ENCODE assay signal across 23 mouse cellular contexts in genomic region chr15:85689523-85689922, GRCm38 (mm10). TPM values are rescaled to one million over a fixed set of nuclear protein-coding genes. Genes with fewer than 3 reads are reported as not detected.
DNase-seq lines count a peak whose midpoint lies in the region; TF ChIP-seq lines count a peak whose summit lies in the region.
"Had no signal": no experiment of that assay in that cellular context is flagged by ENCODE, and none has a peak within 500 bp of the region (broad histone marks: within the 10 kb centered on the region; RNA-seq: fewer than 3 reads in every experiment).

No protein-coding gene starts in this region.

- TF ChIP-seq CTCF in gastrocnemius, adult 2 months (IDR thresholded peaks at IDR 0.05) = no peak
- TF ChIP-seq CTCF in layer of hippocampus, adult 2 months (conservative IDR thresholded peaks at IDR 0.05) = no peak

- no peak for DNase-seq in gastrocnemius, adult 2 months
- no peak for DNase-seq in gastrocnemius, postnatal 25 days
- no peak for DNase-seq in layer of hippocampus, adult 2 months (ENCODE audit: low spot score in 2 of 2)
- no peak for DNase-seq in layer of hippocampus, adult 8-10 months (ENCODE audit: low spot score in 2 of 2)
- no peak for DNase-seq in limb, embryonic 10.5 days (ENCODE audit: low spot score)
- DNase-seq in right cerebral cortex, postnatal 10 days (ENCODE audit: low spot score in 2 of 2) = no peak
- DNase-seq: B cell, adult 2 months; heart, adult 11 months; heart, postnatal 4 days; liver; lung, adult 2 months; lung, postnatal 10 days; retina, postnatal 1 day; thymus, adult 2 months; thymus, postnatal 4 days had no signal

- 92% methylated on average over 6 of the region's 6 CpGs for WGBS in limb, embryonic 10.5 days

- intact Hi-C loops in gastrocnemius, adult 2 months (cut with DNase I) = loop anchor here (2.0 kb wide), 1 partner anchor 13 kb away; no protein-coding TSS in a partner anchor

- H3K27me3 ChIP-seq in limb, embryonic 10.5 days (ENCODE audit: low read depth, poor library complexity, severe bottlenecking) = peaks cover 15% of the 10 kb centered on the region; the same call in 1 of the 2 replicates
- H3K27me3 ChIP-seq: kidney, embryonic 15.5 days had no signal

- H3K4me1 ChIP-seq in brown adipose tissue, adult 24 weeks (ENCODE audit: control insufficient read depth, insufficient read depth, insufficient read length, low read length) = peaks cover 47% of the 10 kb centered on the region
- H3K4me1 ChIP-seq in limb, embryonic 10.5 days = peaks cover 34% of the 10 kb centered on the region

- H3K9me3 ChIP-seq in limb, embryonic 10.5 days (replicated peaks) = no peaks in the 10 kb centered on the region
- H3K9me3 ChIP-seq: forebrain, embryonic 12.5 days; kidney, embryonic 15.5 days; midbrain, embryonic 13.5 days had no signal

- H3K4me3 ChIP-seq in gastrocnemius, adult 2 months = no peak overlapping the region
- H3K4me3 ChIP-seq in layer of hippocampus, adult 2 months = no peak overlapping the region
- H3K4me3 ChIP-seq in brown adipose tissue, adult 24 weeks (ENCODE audit: insufficient read depth, low read depth, low read length) = no peak overlapping the region
- H3K4me3 ChIP-seq in limb, embryonic 10.5 days = no peak overlapping the region
- H3K4me3 ChIP-seq: erythroblast, embryonic 14.5 days; forebrain, embryonic 12.5 days; kidney, embryonic 15.5 days; midbrain, embryonic 13.5 days had no signal

- H3K36me3 ChIP-seq in limb, embryonic 10.5 days = no peaks in the 10 kb centered on the region

- H3K27ac ChIP-seq in gastrocnemius, adult 2 months = peak overlapping the region; percentile 86
- H3K27ac ChIP-seq in layer of hippocampus, adult 2 months = peak overlapping the region; percentile 100
- H3K27ac ChIP-seq in brown adipose tissue, adult 24 weeks (replicated peaks; ENCODE audit: low read depth, low read length) = 0 out of 2 replicates have a peak overlapping the region, but pooled peaks have one; percentile 4
- 0 out of 2 replicates have a peak overlapping the region, but pooled peaks have one; percentile 1 for H3K27ac ChIP-seq in limb, embryonic 10.5 days
- H3K27ac ChIP-seq: forebrain, embryonic 12.5 days; kidney, embryonic 15.5 days; liver, embryonic 14.5 days; macrophage; midbrain, embryonic 13.5 days had no signal

RNA-seq across cellular contexts. Expression of gene Ppara, which starts 45.3 kb away (rescaled TPM):
- total RNA-seq in gastrocnemius, adult 2 months (2021) = 10 to 100 TPM; 15.4 to 47.2 TPM
- total RNA-seq in gastrocnemius, postnatal 25 days (2021) = 10 to 100 TPM; 11.4 to 19.3 TPM
- 1 to 10 TPM; 3.1 to 3.9 TPM for total RNA-seq in layer of hippocampus, adult 2 months (2021)
- total RNA-seq in layer of hippocampus, adult 8-10 months (2022) = 1 to 10 TPM; 2.8 to 5.1 (median 4.2) TPM
- polyA plus RNA-seq in brown adipose tissue, adult 24 weeks (2012; ENCODE audit: insufficient read depth, insufficient read length, missing spikeins) = 53.5 and 108 TPM in 2 replicates
- 0.16 and 0.45 TPM in 2 replicates for polyA plus RNA-seq in limb, embryonic 10.5 days (2016; fragmentation: Nextera tagmentation; extraction: Ambion mirVana)
- total RNA-seq: megakaryocyte-erythroid progenitor cell, adult 5-6 weeks had no signal
- polyA plus RNA-seq: erythroblast, embryonic 14.5 days; macrophage had no signal

Comparison
In these comparisons a context has a peak if more than half of its experiments do, and no peak if none do; other contexts are left out.
1. H3K27ac ChIP-seq: peak in every context shown above with its lines; median percentile 100 in layer of hippocampus, adult 2 months; 86 in gastrocnemius, adult 2 months; 4 in brown adipose tissue, adult 24 weeks; 1 in limb, embryonic 10.5 days.